Mouse (Mus musculus): ENCODE measurements at regions not wholly inside any gene's neighbourhood (a gene's known extent, or its start where the extent isn't known, plus 50 kb on each side); places are given as distances from the start of the nearest gene placed in this dataset.

DNA sequence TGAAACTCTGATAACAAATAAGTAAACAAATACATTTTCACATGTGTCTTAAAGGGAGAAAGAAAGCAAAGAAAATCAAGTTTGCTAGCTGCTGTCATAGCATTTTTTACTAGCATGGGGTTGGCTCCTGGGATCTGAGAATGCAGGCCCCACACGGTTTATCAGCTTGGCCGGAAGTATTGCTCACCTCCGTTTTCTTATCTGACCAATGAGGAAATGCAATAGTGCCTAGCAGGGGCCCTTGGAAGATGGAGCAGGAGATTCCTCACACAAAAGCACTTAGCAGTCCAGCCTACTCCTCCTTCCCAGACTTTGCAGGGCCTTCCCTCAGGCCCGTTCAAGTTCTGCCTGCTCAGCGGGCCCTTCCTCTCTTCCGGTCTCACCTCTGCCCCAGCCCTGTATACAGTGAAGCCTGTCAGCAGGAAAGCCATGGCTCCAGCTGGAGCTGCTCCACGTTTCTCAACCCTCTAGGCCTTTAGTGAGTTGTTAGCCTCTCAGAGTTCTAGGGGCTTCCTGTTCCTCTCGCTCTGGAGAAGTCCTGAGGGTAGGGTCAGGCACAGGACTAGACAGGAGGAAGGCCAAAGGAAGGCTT, 270.5 kb downstream of the Uaca start:
- Histone ChIP-seq H3K4me2 (replicated peaks; ENCODE audit: low read depth, low read length, severe bottlenecking) (no peak overlapping the region), H3K27me3 (ENCODE audit: control insufficient read depth, insufficient read depth, low read length) (no peaks in the 10 kb centered on the region), H3K9me3 (ENCODE audit: control insufficient read depth, low read length) (no peaks in the 10 kb centered on the region), H3K36me3 (ENCODE audit: control insufficient read depth, insufficient read depth, low read length) (no peaks in the 10 kb centered on the region), H3K27ac (replicated peaks; ENCODE audit: low read depth, low read length) (no peak overlapping the region), H3K4me1 (ENCODE audit: control insufficient read depth, insufficient read depth, low read length) (0 out of 2 replicates have a peak, but pooled peaks cover 3% of the 10 kb centered on the region), H3K4me3 (replicated peaks; ENCODE audit: low read length) (no peak overlapping the region), H3K9ac (ENCODE audit: low read depth, low read length, severe bottlenecking) (no peak overlapping the region)
- no peak for TF ChIP-seq POLR2A (IDR thresholded peaks at IDR 0.05; ENCODE audit: borderline replicate concordance, extremely low read depth, insufficient read depth, insufficient read length)
- DNase-seq (ENCODE audit: low spot score) (no peak), ATAC-seq (ENCODE audit: low FRiP score, low read depth) (no peak)
- WGBS, result 69% methylated on average over 8 of the region's 8 CpGs

DNA sequence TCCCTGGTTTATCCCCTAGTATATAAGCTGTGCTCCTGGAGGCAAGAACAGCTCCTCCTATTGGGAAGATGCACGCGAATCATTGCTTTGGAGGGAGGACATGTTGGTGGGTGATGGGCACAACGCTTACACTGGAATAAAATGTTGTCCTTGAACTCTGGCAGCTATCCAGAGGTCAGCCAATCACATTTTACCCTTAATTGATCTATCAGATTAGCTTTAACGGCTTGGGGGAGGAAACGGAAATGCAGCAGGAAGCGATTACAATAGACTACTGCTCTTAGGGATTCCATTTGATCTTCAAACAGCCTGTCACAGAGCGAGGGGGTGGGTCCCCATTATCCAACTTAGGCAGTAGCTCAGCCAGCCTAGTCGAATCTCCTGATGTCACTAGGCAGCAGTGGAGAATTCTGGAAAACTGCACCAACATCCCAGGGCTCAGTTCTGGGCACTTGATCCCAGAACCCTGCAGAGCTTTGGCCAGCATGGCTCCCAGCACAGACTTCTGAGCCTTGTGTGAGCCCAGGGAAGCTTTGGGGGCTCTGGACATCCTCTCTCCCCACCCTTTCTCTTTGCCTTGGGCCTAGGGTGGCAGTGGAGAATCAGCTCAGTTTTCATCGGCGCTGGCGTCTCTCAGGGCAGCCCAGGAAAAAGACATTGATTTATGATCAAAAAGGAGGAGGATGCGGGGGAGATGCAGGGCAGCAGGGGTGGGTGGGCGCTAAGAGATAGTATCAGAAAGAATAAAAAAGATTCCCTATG, 275.4 kb downstream of the Uaca start:
- Histone ChIP-seq H3K4me2 (replicated peaks; ENCODE audit: low read depth, low read length, severe bottlenecking) (no peak overlapping the region), H3K27me3 (ENCODE audit: control insufficient read depth, insufficient read depth, low read length) (peaks cover 7% of the 10 kb centered on the region; the same call in 1 of the 2 replicates), H3K4me3 (replicated peaks; ENCODE audit: low read length) (no peak overlapping the region), H3K4me1 (ENCODE audit: control insufficient read depth, insufficient read depth, low read length) (0 out of 2 replicates have a peak, but pooled peaks cover 10% of the 10 kb centered on the region), H3K36me3 (ENCODE audit: control insufficient read depth, insufficient read depth, low read length) (no peaks in the 10 kb centered on the region), H3K9ac (ENCODE audit: low read depth, low read length, severe bottlenecking) (no peak overlapping the region), H3K27ac (replicated peaks; ENCODE audit: low read depth, low read length) (no peak overlapping the region), H3K9me3 (ENCODE audit: control insufficient read depth, low read length) (no peaks in the 10 kb centered on the region)
- WGBS, result 12% methylated on average over 13 of the region's 13 CpGs
- no peak for TF ChIP-seq POLR2A (IDR thresholded peaks at IDR 0.05; ENCODE audit: borderline replicate concordance, extremely low read depth, insufficient read depth, insufficient read length)
- no peak for DNase-seq (ENCODE audit: low spot score)
- no peak for ATAC-seq (ENCODE audit: low FRiP score, low read depth)

DNA sequence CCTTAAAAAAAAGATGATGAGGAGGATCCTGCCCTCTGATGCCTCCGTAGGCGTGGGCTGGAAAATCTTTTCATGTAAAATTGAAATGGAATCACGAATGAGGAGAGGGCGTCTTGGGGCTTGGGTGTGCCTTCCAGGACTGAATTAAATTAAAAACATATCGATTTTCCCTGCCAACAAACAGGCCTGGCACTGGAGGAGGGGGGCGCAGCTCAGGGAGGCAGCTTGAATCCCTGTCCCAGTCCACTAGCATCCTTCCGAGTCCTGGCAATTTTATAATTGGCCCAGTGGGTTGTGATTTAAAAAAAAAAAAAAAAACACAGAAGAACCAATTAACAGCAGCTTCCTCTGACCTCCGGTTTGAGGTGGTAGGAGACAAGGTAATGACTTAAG, 276.0 kb downstream of the Uaca start:
- no peak for TF ChIP-seq POLR2A (IDR thresholded peaks at IDR 0.05; ENCODE audit: borderline replicate concordance, extremely low read depth, insufficient read depth, insufficient read length)
- H3K4me2 ChIP-seq (replicated peaks; ENCODE audit: low read depth, low read length, severe bottlenecking), result no peak overlapping the region
- no peak overlapping the region for H3K4me3 ChIP-seq (replicated peaks; ENCODE audit: low read length)
- 0 out of 2 replicates have a peak, but pooled peaks cover 10% of the 10 kb centered on the region for H3K4me1 ChIP-seq (ENCODE audit: control insufficient read depth, insufficient read depth, low read length)
- H3K36me3 ChIP-seq (ENCODE audit: control insufficient read depth, insufficient read depth, low read length), result no peaks in the 10 kb centered on the region
- no peak overlapping the region for H3K9ac ChIP-seq (ENCODE audit: low read depth, low read length, severe bottlenecking)
- no peaks in the 10 kb centered on the region for H3K9me3 ChIP-seq (ENCODE audit: control insufficient read depth, low read length)
- H3K27ac ChIP-seq (replicated peaks; ENCODE audit: low read depth, low read length), result no peak overlapping the region
- 22% methylated on average over 8 of the region's 8 CpGs for WGBS
- ATAC-seq (ENCODE audit: low FRiP score, low read depth) (no peak), DNase-seq (ENCODE audit: low spot score) (no peak)
- peaks cover 7% of the 10 kb centered on the region; the same call in 1 of the 2 replicates for H3K27me3 ChIP-seq (ENCODE audit: control insufficient read depth, insufficient read depth, low read length)

DNA sequence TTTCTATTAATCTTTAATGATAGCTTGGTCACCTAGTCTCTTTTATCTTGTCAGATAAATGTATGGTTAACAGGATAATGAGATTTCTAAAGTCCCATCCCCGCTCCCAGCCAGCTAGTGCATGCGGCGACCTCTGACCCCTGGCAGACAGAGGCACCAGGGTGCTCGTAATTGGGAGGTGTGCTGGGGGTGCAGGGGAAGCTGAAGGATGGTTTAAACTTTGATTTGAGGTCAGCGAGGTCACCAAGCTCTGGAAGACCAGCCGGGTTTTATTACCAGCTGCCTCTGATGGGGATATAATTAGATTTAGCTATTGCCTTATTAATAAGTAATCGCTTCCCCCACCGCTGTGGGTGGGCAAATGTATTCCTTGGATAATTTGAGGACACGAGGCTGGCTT, 276.5 kb downstream of the Uaca start:
- no peaks in the 10 kb centered on the region for H3K36me3 ChIP-seq (ENCODE audit: control insufficient read depth, insufficient read depth, low read length)
- TF ChIP-seq POLR2A (IDR thresholded peaks at IDR 0.05; ENCODE audit: borderline replicate concordance, extremely low read depth, insufficient read depth, insufficient read length), result no peak
- H3K4me1 ChIP-seq (ENCODE audit: control insufficient read depth, insufficient read depth, low read length), result 0 out of 2 replicates have a peak, but pooled peaks cover 10% of the 10 kb centered on the region
- ATAC-seq (ENCODE audit: low FRiP score, low read depth) (no peak), DNase-seq (ENCODE audit: low spot score) (no peak)
- WGBS, result 15% methylated on average over 9 of the region's 9 CpGs
- no peak overlapping the region for H3K9ac ChIP-seq (ENCODE audit: low read depth, low read length, severe bottlenecking)
- no peak overlapping the region for H3K27ac ChIP-seq (replicated peaks; ENCODE audit: low read depth, low read length)
- H3K27me3 ChIP-seq (ENCODE audit: control insufficient read depth, insufficient read depth, low read length), result peaks cover 7% of the 10 kb centered on the region; the same call in 1 of the 2 replicates
- no peaks in the 10 kb centered on the region for H3K9me3 ChIP-seq (ENCODE audit: control insufficient read depth, low read length)
- no peak overlapping the region for H3K4me2 ChIP-seq (replicated peaks; ENCODE audit: low read depth, low read length, severe bottlenecking)
- no peak overlapping the region for H3K4me3 ChIP-seq (replicated peaks; ENCODE audit: low read length)

DNA sequence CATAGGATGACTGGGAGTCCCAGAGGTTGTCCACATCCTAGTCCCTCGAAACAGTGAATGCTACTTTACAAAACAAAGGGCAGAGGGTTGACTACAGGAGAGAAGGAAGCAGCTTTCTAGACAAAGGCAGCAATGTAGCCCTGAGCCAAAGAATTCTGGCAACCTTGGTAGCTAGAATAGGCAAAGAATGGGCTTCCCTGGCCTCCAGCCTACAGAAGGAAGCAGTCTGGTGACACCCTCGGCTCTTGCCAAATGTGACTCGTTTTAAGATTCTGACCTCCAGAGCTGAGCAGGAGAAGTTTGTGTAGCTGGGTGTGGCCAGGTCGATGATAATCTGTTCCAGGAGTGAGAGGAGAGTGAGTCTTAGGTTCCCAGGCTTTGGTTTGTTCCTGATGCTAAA, 279.1 kb downstream of the Uaca start:
- 40% methylated on average over 4 of the region's 4 CpGs for WGBS
- Histone ChIP-seq H3K4me1 (ENCODE audit: control insufficient read depth, insufficient read depth, low read length) (0 out of 2 replicates have a peak, but pooled peaks cover 10% of the 10 kb centered on the region), H3K27me3 (ENCODE audit: control insufficient read depth, insufficient read depth, low read length) (peaks cover 7% of the 10 kb centered on the region; the same call in 1 of the 2 replicates), H3K4me2 (replicated peaks; ENCODE audit: low read depth, low read length, severe bottlenecking) (no peak overlapping the region), H3K9me3 (ENCODE audit: control insufficient read depth, low read length) (no peaks in the 10 kb centered on the region), H3K27ac (replicated peaks; ENCODE audit: low read depth, low read length) (no peak overlapping the region), H3K9ac (ENCODE audit: low read depth, low read length, severe bottlenecking) (no peak overlapping the region), H3K36me3 (ENCODE audit: control insufficient read depth, insufficient read depth, low read length) (no peaks in the 10 kb centered on the region), H3K4me3 (replicated peaks; ENCODE audit: low read length) (no peak overlapping the region)
- TF ChIP-seq POLR2A (IDR thresholded peaks at IDR 0.05; ENCODE audit: borderline replicate concordance, extremely low read depth, insufficient read depth, insufficient read length), result no peak
- ATAC-seq (ENCODE audit: low FRiP score, low read depth) (no peak), DNase-seq (ENCODE audit: low spot score) (no peak)
